Mouse (Mus musculus) neutrophil, adult 83 days (primary cell): ENCODE data around the gene Tle6. TPM values are rescaled to one million over a fixed set of nuclear protein-coding genes. Genes with fewer than 3 reads are reported as not detected.

Experiments used
- total RNA-seq, 2 experiments: library from RNA; stranded (reverse); gene quantifications; one replicate each; pipeline ENCODE4 v1.2.4; 2023

Tle6 gene
- 1 to 10 TPM; 3.9 to 4.4 TPM for total RNA-seq

GRCm38 (mm10) chr10:81600738-81601203, at the start of gene Tle6:
TSS of gene Tle6 (minus strand) at chr10:81601073.

DNA sequence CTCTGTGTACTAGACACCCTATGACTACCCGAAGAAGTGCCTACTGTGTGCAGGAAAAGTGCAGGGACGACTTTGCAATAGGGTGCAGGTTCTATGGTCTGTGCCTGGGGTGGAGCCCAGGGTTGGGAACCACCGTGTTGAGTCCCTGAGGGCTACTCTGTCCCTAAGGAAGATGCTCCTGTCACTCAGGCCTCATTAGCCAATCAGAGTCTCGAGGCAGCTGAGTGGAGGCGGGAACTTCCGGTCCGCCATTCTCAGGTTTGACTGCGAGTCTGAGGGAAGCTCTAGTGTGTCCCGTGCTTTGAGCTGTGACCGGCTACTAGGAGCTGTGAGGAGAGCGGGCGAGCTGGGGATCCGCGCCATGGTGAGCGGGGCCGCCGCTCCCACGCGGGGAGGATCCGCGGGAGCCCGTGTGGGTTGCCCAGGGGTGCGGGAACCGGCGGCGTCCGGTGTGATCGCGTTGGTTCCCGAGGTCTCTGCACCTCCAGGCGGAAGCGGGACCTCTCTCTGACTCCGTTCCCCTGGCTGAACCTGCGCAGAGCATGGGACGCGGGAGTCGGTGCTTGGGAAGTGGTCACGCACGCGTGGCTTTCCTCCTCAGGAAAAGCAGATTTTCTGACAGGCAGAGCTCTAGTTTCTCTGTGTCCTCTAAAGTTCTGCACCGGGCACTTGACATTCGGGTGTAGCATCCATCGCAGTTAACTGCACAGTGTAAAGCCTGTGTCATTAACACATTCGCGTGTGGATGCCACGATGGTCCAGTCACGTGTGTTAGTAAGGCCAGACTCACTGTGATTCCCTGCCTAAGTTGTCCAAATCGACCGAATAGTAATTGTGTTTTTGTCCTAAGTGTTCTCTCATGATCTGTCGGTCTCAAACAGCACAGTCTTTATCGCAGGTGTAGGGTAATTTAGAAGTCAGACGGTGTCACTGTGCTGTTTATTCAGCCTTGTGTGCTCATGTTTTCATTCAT, 48.2 kb upstream of the Tle6 start, which contains the start of gene Gm10778:
Gm10778 (plus strand) TSS at position 257 of the 973 bp plus-strand sequence.

DNA sequence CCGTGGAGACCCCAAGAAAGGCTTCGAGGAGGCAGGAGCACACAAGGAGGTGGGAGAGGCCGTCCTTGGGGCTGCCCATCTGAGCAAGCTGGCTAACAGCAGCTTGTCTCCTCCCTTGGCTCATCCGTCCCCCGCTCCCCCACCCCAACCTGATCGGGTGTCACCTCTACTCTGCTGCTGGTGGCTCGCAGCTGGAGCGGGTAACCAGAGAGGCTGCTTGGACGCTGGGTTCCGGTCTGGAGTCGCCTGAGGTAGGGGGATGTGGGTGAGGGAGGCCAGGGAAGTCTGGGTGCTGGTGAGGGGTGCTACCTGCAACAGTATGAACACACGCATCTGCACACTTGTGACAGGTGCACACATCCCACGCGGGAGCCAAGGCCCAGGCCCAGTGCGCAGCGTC, 27.5 kb upstream of the Tle6 start, which contains the start of gene Ankrd24:
Ankrd24 (plus strand) TSS at position 151 of the 400 bp plus-strand sequence.

DNA sequence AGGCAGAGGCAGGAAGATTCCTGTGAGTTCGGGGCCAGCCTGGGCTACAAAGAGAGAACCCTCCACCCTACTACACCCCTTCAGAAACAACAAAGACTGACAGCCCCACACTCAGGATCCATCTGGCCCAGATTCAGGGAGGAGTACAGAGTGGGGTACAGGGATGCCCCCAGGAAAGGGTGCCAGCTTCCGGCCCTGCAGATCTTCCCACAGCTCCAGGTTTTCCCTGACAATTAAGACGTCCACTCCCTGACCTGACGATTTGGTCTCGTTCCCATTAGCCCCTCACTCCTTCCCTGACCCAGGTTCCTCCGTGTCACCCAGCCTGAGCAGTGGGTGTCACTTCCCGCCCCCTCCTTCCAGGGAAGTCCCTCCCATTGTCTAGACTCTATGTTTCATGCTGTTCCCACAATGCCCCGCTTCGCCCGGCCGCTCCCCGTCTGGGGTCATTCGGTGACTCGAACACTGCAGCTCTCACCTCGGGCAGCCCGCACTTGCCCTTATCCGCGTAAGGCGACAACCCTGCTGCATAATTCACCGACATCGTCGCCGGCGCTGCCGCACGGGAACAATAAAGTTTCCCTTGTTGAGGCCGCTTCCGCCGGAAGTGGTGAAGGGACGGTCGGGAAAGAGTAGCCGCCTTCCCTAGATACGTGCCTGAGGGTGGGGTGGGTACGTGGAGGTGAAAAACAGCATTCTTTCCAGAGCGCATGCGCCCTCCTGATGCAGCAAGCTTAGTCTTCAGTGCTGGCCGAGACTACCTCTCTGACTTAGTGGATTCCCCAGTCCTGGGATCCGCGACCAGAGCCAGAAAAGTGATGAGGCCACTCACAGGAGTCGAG, 26.3 kb upstream of the Tle6 start, which contains the start of gene Sirt6:
Sirt6 (minus strand) TSS at position 804 of the 842 bp plus-strand sequence.

GRCm38 (mm10) chr10:81605974-81606751, 5.3 kb upstream of the Tle6 start, which contains the start of gene BC025920:
TSS of gene BC025920 (plus strand) at chr10:81606270.

DNA sequence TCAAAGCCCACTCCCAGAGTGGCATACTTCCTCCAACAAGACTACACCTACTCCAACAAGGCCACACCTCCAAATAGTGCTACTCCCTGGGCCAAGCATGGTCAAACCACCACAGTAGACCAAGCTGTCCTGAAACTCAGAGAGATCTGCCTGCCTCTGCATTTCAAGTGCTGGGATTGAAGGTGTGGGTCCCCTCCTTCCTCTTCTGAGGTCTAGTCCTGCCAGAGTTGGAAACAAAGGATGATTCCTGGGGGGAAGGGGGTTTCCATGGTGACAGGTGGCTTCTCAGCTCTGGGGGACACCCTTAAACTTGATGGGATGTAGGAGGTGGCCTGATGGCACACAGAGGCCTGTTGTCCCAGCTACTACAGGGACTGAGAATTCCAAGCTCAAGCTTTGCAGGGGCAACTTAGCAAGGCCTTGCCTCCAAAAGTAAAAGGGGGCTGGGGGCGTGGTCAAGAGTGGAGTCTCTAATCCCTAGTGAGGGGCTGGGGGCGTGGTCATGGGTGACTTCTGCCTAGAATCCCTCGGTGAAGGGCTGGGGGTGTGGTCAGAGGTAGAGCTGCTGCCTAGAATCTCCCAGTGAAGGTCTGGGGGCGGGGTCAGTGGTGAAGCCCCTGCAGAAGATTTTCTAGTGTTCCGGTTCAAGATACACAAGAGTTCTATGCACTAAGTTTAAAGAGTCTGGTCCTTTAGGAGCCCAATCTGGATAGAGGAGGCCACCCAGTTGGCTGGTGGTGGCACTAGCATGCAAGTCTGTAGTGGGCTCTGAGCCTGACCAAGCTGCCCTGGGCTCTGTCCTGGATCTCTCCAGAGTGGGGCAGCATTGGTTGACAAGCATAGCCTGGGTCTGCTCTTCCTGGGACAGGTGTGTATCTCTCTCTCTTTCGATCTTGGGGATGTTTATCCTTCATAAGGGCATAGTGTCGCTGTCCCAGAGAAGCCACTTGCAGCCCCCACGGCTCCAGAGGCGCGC, 26.5 kb downstream of the Tle6 start, which contains the start of gene Tle2:
Tle2 (plus strand) TSS at position 481 of the 976 bp plus-strand sequence.

GRCm38 (mm10) chr10:81559163-81559626, 41.7 kb downstream of the Tle6 start, which contains the start of gene Aes:
TSS of gene Aes (plus strand) at chr10:81559488.

DNA sequence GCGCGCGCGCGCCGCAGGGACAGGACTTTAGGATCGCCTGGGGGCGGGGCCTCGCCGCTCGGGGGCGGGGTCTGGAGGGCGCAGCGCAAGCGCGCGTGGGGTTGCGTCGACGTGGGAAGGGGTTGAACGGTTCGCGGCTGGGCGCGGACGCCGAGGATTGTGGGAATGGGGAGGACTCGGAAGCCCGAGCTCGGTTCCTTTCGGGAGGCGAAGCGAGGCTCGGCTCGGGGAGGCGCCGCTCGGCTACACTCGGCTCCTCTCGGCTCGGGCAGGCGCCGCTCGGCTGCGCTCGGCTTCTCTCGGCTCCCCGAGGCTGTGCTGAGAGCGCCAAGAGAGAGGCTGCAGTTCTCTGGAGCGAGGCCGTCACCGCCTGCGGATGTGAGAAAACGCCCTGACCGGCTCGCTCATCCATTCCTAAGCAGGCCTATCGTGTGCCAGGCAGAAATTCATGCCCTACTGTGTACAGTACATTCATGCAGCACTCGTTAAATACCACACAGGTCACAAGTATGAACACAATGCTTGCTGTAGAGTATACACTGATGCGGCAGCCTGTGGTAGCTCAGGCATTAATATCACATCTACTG, 55.6 kb downstream of the Tle6 start, which contains the start of gene Gna11:
Gna11 (minus strand) TSS at position 30 of the 587 bp plus-strand sequence.

Other genes with a start within 250 kb of the Tle6 start
- gene Mfsd12, start 243.6 kb downstream of the Tle6 start, total RNA-seq, result 10 to 100 TPM; 19.2 to 20.1 TPM
- 1 to 10 TPM; 3.8 to 4.8 TPM for gene 4930404N11Rik, start 235.3 kb downstream of the Tle6 start, total RNA-seq
- 10 to 100 TPM; 51.4 to 52.7 TPM for gene Fzr1, start 222.6 kb downstream of the Tle6 start, total RNA-seq
- gene Dohh, start 216.6 kb downstream of the Tle6 start, total RNA-seq, result 10 to 100 TPM; 17.9 to 20.0 TPM
- under 1 TPM; 0.53 to 0.70 TPM for gene Gm48551, start 216.6 kb downstream of the Tle6 start, total RNA-seq
- 1 to 10 TPM; 1.1 to 1.3 TPM for gene Gm48552, start 212.1 kb downstream of the Tle6 start, total RNA-seq
- gene Smim24, start 208.0 kb downstream of the Tle6 start, total RNA-seq, result 10 to 100 TPM in 1 of 2 experiments, 1 to 10 TPM in 1; 7.1 to 10.6 TPM
- 10 to 100 TPM; 64.6 to 69.7 TPM for gene Nfic, start 145.4 kb downstream of the Tle6 start, total RNA-seq
- not detected for gene Celf5, start 118.4 kb downstream of the Tle6 start, total RNA-seq
- 100 to 1,000 TPM; 130 to 141 TPM for gene Ncln, start 104.7 kb downstream of the Tle6 start, total RNA-seq
- gene S1pr4, start 100.9 kb downstream of the Tle6 start, total RNA-seq, result 10 to 100 TPM; 66.7 to 79.7 TPM
- gene Gna15, start 76.8 kb downstream of the Tle6 start, total RNA-seq, result 10 to 100 TPM; 32.1 to 33.5 TPM
- gene Gna11, start 55.9 kb downstream of the Tle6 start, total RNA-seq, result 10 to 100 TPM; 10.4 to 15.4 TPM
- gene Aes, start 41.6 kb downstream of the Tle6 start, total RNA-seq, result 100 to 1,000 TPM; 321 to 355 TPM
- gene Tle2, start 26.5 kb downstream of the Tle6 start, total RNA-seq, result 1 to 10 TPM; 1.4 to 1.5 TPM
- gene BC025920, start 5.2 kb upstream of the Tle6 start, total RNA-seq, result 1 to 10 TPM; 1.3 to 1.6 TPM
- 10 to 100 TPM; 12.8 to 13.5 TPM for gene Sirt6, start 26.7 kb upstream of the Tle6 start, total RNA-seq
- 1 to 10 TPM; 2.0 to 2.9 TPM for gene Ankrd24, start 27.5 kb upstream of the Tle6 start, total RNA-seq
- 1 to 10 TPM in 1 of 2 experiments, under 1 TPM in 1; 0.97 to 1.2 TPM for gene Gm10778, start 48.0 kb upstream of the Tle6 start, total RNA-seq
- gene Zfp433, start 103.8 kb upstream of the Tle6 start, total RNA-seq, result 1 to 10 TPM; 4.3 to 4.7 TPM
- gene Gm3055, start 170.1 kb upstream of the Tle6 start, total RNA-seq, result 1 to 10 TPM; 1.0 TPM
- 1 to 10 TPM; 1.2 to 1.8 TPM for gene Gm4767, start 211.1 kb upstream of the Tle6 start, total RNA-seq